Mouse (Mus musculus): Measurements from ENCODE around the gene Pkig.
A peak's percentile ranks its signal among the peaks of the same experiment; 100 is the strongest.
"Not testable (repeated sequence)": the region's sequence is repeated elsewhere in the genome, so short reads cannot be mapped to it uniquely, and the experiment has no call there.

Gene Pkig

GRCm38 (mm10) chr2:163657975-163658886, at the start of gene Pkig:
Gene Pkig (plus strand): TSS chr2:163658386.
- Histone ChIP-seq H3K36me3 (ENCODE audit: control insufficient read depth, insufficient read depth, low read length, poor library complexity, severe bottlenecking) (peaks cover 6% of the 10 kb centered on the region), H3K27me3 (ENCODE audit: control insufficient read depth, insufficient read depth, low read length, poor library complexity, severe bottlenecking) (no peaks in the 10 kb centered on the region)
- DNase-seq (ENCODE audit: low read depth, low spot score), result peak; percentile 85

- Histone ChIP-seq H3K27me3 (ENCODE audit: control insufficient read depth, insufficient read depth, low read length, poor library complexity, severe bottlenecking) (no peaks in the 10 kb centered on the region), H3K36me3 (ENCODE audit: control insufficient read depth, insufficient read depth, low read length, poor library complexity, severe bottlenecking) (peaks cover 31% of the 10 kb centered on the region)
- DNase-seq (ENCODE audit: low read depth, low spot score), result no peak
Measured at GRCm38 (mm10) chr2:163609281-163609975, 48.8 kb upstream of the Pkig start.

- Histone ChIP-seq H3K36me3 (ENCODE audit: control insufficient read depth, insufficient read depth, low read length, poor library complexity, severe bottlenecking) (peaks cover 38% of the 10 kb centered on the region), H3K27me3 (ENCODE audit: control insufficient read depth, insufficient read depth, low read length, poor library complexity, severe bottlenecking) (no peaks in the 10 kb centered on the region)
- DNase-seq (ENCODE audit: low read depth, low spot score), result no peak
Measured at GRCm38 (mm10) chr2:163611176-163611575, 47.0 kb upstream of the Pkig start.

GRCm38 (mm10) chr2:163613206-163613605, 45.0 kb upstream of the Pkig start:
- DNase-seq (ENCODE audit: low read depth, low spot score), result peak; percentile 25
- peaks cover 37% of the 10 kb centered on the region for H3K36me3 ChIP-seq (ENCODE audit: control insufficient read depth, insufficient read depth, low read length, poor library complexity, severe bottlenecking)
- H3K27me3 ChIP-seq (ENCODE audit: control insufficient read depth, insufficient read depth, low read length, poor library complexity, severe bottlenecking), result no peaks in the 10 kb centered on the region

- Histone ChIP-seq H3K36me3 (ENCODE audit: control insufficient read depth, insufficient read depth, low read length, poor library complexity, severe bottlenecking) (peaks cover 41% of the 10 kb centered on the region), H3K27me3 (ENCODE audit: control insufficient read depth, insufficient read depth, low read length, poor library complexity, severe bottlenecking) (no peaks in the 10 kb centered on the region)
Measured at GRCm38 (mm10) chr2:163613990-163614389, 44.2 kb upstream of the Pkig start.

GRCm38 (mm10) chr2:163615401-163615800, 42.8 kb upstream of the Pkig start:
- peaks cover 43% of the 10 kb centered on the region for H3K36me3 ChIP-seq (ENCODE audit: control insufficient read depth, insufficient read depth, low read length, poor library complexity, severe bottlenecking)
- no peaks in the 10 kb centered on the region for H3K27me3 ChIP-seq (ENCODE audit: control insufficient read depth, insufficient read depth, low read length, poor library complexity, severe bottlenecking)
- peak; percentile 29 for DNase-seq (ENCODE audit: low read depth, low spot score)

More at GRCm38 (mm10) chr2:163613990-163614389, 44.2 kb upstream of the Pkig start:
- peak; percentile 31 for DNase-seq (ENCODE audit: low read depth, low spot score)

GRCm38 (mm10) chr2:163615906-163616651, 42.1 kb upstream of the Pkig start:
- Histone ChIP-seq H3K36me3 (ENCODE audit: control insufficient read depth, insufficient read depth, low read length, poor library complexity, severe bottlenecking) (peaks cover 39% of the 10 kb centered on the region), H3K27me3 (ENCODE audit: control insufficient read depth, insufficient read depth, low read length, poor library complexity, severe bottlenecking) (no peaks in the 10 kb centered on the region)
- peak; percentile 47 for DNase-seq (ENCODE audit: low read depth, low spot score)

GRCm38 (mm10) chr2:163616652-163617227, 41.4 kb upstream of the Pkig start:
- DNase-seq (ENCODE audit: low read depth, low spot score), result no peak
- peaks cover 39% of the 10 kb centered on the region for H3K36me3 ChIP-seq (ENCODE audit: control insufficient read depth, insufficient read depth, low read length, poor library complexity, severe bottlenecking)

GRCm38 (mm10) chr2:163617232-163617863, 40.8 kb upstream of the Pkig start:
- no peaks in the 10 kb centered on the region for H3K27me3 ChIP-seq (ENCODE audit: control insufficient read depth, insufficient read depth, low read length, poor library complexity, severe bottlenecking)
- peak; percentile 46 for DNase-seq (ENCODE audit: low read depth, low spot score)
- peaks cover 41% of the 10 kb centered on the region for H3K36me3 ChIP-seq (ENCODE audit: control insufficient read depth, insufficient read depth, low read length, poor library complexity, severe bottlenecking)

More at GRCm38 (mm10) chr2:163616652-163617227, 41.4 kb upstream of the Pkig start:
- no peaks in the 10 kb centered on the region for H3K27me3 ChIP-seq (ENCODE audit: control insufficient read depth, insufficient read depth, low read length, poor library complexity, severe bottlenecking)

- Histone ChIP-seq H3K36me3 (ENCODE audit: control insufficient read depth, insufficient read depth, low read length, poor library complexity, severe bottlenecking) (peaks cover 44% of the 10 kb centered on the region), H3K27me3 (ENCODE audit: control insufficient read depth, insufficient read depth, low read length, poor library complexity, severe bottlenecking) (no peaks in the 10 kb centered on the region)
- DNase-seq (ENCODE audit: low read depth, low spot score), result peak; percentile 51
Measured at GRCm38 (mm10) chr2:163617874-163618273, 40.3 kb upstream of the Pkig start.

- peak; percentile 42 for DNase-seq (ENCODE audit: low read depth, low spot score)
- H3K36me3 ChIP-seq (ENCODE audit: control insufficient read depth, insufficient read depth, low read length, poor library complexity, severe bottlenecking), result peaks cover 29% of the 10 kb centered on the region
- no peaks in the 10 kb centered on the region for H3K27me3 ChIP-seq (ENCODE audit: control insufficient read depth, insufficient read depth, low read length, poor library complexity, severe bottlenecking)
Measured at GRCm38 (mm10) chr2:163620451-163620850, 37.7 kb upstream of the Pkig start.

GRCm38 (mm10) chr2:163621401-163621800, 36.8 kb upstream of the Pkig start:
- DNase-seq (ENCODE audit: low read depth, low spot score), result peak; percentile 27
- H3K36me3 ChIP-seq (ENCODE audit: control insufficient read depth, insufficient read depth, low read length, poor library complexity, severe bottlenecking), result peaks cover 30% of the 10 kb centered on the region
- not testable (repeated sequence) for H3K27me3 ChIP-seq (ENCODE audit: control insufficient read depth, insufficient read depth, low read length, poor library complexity, severe bottlenecking)

GRCm38 (mm10) chr2:163631223-163631622, 27.0 kb upstream of the Pkig start:
- no peaks in the 10 kb centered on the region for H3K27me3 ChIP-seq (ENCODE audit: control insufficient read depth, insufficient read depth, low read length, poor library complexity, severe bottlenecking)
- DNase-seq (ENCODE audit: low read depth, low spot score), result no peak
- H3K36me3 ChIP-seq (ENCODE audit: control insufficient read depth, insufficient read depth, low read length, poor library complexity, severe bottlenecking), result peaks cover 51% of the 10 kb centered on the region

- Histone ChIP-seq H3K36me3 (ENCODE audit: control insufficient read depth, insufficient read depth, low read length, poor library complexity, severe bottlenecking) (peaks cover 51% of the 10 kb centered on the region), H3K27me3 (ENCODE audit: control insufficient read depth, insufficient read depth, low read length, poor library complexity, severe bottlenecking) (no peaks in the 10 kb centered on the region)
- no peak for DNase-seq (ENCODE audit: low read depth, low spot score)
Measured at GRCm38 (mm10) chr2:163631715-163632114, 26.5 kb upstream of the Pkig start.
